9 mouse cellular contexts compared by ENCODE assay signal in genomic region chr4:34993639-34993975, GRCm38 (mm10).
DNase-seq lines count a peak whose midpoint lies in the region; ATAC-seq lines count a peak whose summit lies in the region.
"Had no signal": no experiment of that assay in that cellular context is flagged by ENCODE, and none has a peak within 500 bp of the region (broad histone marks: within the 10 kb centered on the region; RNA-seq: fewer than 3 reads in every experiment).

No protein-coding gene starts in this region.

- no peaks in the 10 kb centered on the region for H3K9me3 ChIP-seq in heart, embryonic 15.5 days (replicated peaks)
- H3K9me3 ChIP-seq in embryonic facial prominence, embryonic 12.5 days = no peaks in the 10 kb centered on the region
- no peaks in the 10 kb centered on the region for H3K9me3 ChIP-seq in hindbrain, embryonic 11.5 days (ENCODE audit: control insufficient read depth, low read length)
- H3K9me3 ChIP-seq in midbrain, embryonic 11.5 days (ENCODE audit: control insufficient read depth, low read length) = no peaks in the 10 kb centered on the region

- no peak overlapping the region for H3K9ac ChIP-seq in heart, embryonic 15.5 days
- H3K9ac ChIP-seq in embryonic facial prominence, embryonic 12.5 days = no peak overlapping the region
- H3K9ac ChIP-seq in hindbrain, embryonic 11.5 days (ENCODE audit: low read depth, low read length) = peak overlapping the region; percentile 40
- peak overlapping the region; percentile 57 for H3K9ac ChIP-seq in midbrain, embryonic 11.5 days (ENCODE audit: low read length)
- H3K9ac ChIP-seq: liver, embryonic 14.5 days had no signal

- no peaks in the 10 kb centered on the region for H3K36me3 ChIP-seq in heart, embryonic 15.5 days
- no peaks in the 10 kb centered on the region for H3K36me3 ChIP-seq in embryonic facial prominence, embryonic 12.5 days
- no peaks in the 10 kb centered on the region for H3K36me3 ChIP-seq in hindbrain, embryonic 11.5 days (ENCODE audit: control insufficient read depth, insufficient read depth, low read length)
- no peaks in the 10 kb centered on the region for H3K36me3 ChIP-seq in midbrain, embryonic 11.5 days (ENCODE audit: control insufficient read depth, insufficient read depth, low read length)

- intact Hi-C loops in left cerebral cortex, postnatal 4 days (cut with DNase I) = no loop called here

- H3K4me3 ChIP-seq in heart, embryonic 15.5 days = no peak overlapping the region
- no peak overlapping the region for H3K4me3 ChIP-seq in embryonic facial prominence, embryonic 12.5 days
- no peak overlapping the region for H3K4me3 ChIP-seq in hindbrain, embryonic 11.5 days (ENCODE audit: low read depth, low read length)
- H3K4me3 ChIP-seq in midbrain, embryonic 11.5 days (ENCODE audit: low read depth, low read length) = no peak overlapping the region

- H3K4me1 ChIP-seq in heart, embryonic 15.5 days (replicated peaks) = peaks cover 14% of the 10 kb centered on the region
- H3K4me1 ChIP-seq in embryonic facial prominence, embryonic 12.5 days = peaks cover 32% of the 10 kb centered on the region
- peaks cover 5% of the 10 kb centered on the region for H3K4me1 ChIP-seq in hindbrain, embryonic 11.5 days (replicated peaks; ENCODE audit: control insufficient read depth, insufficient read depth, low read length)
- peaks cover 34% of the 10 kb centered on the region for H3K4me1 ChIP-seq in midbrain, embryonic 11.5 days (ENCODE audit: control insufficient read depth, insufficient read depth, low read length)

- H3K27ac ChIP-seq in heart, embryonic 15.5 days = no peak overlapping the region
- H3K27ac ChIP-seq in embryonic facial prominence, embryonic 12.5 days = peak overlapping the region; percentile 81
- peak overlapping the region; percentile 81 for H3K27ac ChIP-seq in hindbrain, embryonic 11.5 days (ENCODE audit: low read depth, low read length)
- H3K27ac ChIP-seq in midbrain, embryonic 11.5 days (ENCODE audit: low read depth, low read length) = peak overlapping the region; percentile 80
- H3K27ac ChIP-seq: liver, embryonic 14.5 days had no signal

- DNase-seq in heart, postnatal 4 days = no peak
- no peak for DNase-seq in hindbrain, embryonic 11.5 days (ENCODE audit: low spot score)
- DNase-seq in midbrain, embryonic 11.5 days (ENCODE audit: low spot score, missing footprints) = peak; percentile 93
- no peak for DNase-seq in left cerebral cortex, postnatal 4 days
- DNase-seq in frontal cortex, adult 2 months (ENCODE audit: extremely low spot score in 1 of 2, low spot score in 1 of 2) = no peak
- no peak for DNase-seq in gastrocnemius, postnatal 4 days (ENCODE audit: low spot score in 2 of 2)

- no peak for ATAC-seq in heart, embryonic 15.5 days (replicated peaks; ENCODE audit: insufficient number of reproducible peaks, insufficient read depth, low FRiP score, low read depth)
- no peak for ATAC-seq in embryonic facial prominence, embryonic 12.5 days (ENCODE audit: insufficient number of reproducible peaks, insufficient read depth, low FRiP score, low TSS enrichment)
- peak; percentile 43 for ATAC-seq in hindbrain, embryonic 11.5 days (ENCODE audit: low FRiP score)
- peak; percentile 41; the same call in 1 of the 2 replicates for ATAC-seq in midbrain, embryonic 11.5 days (ENCODE audit: low FRiP score)

- 57% methylated on average over 6 of the region's 6 CpGs for WGBS in heart, embryonic 15.5 days
- 18% methylated on average over 6 of the region's 6 CpGs for WGBS in embryonic facial prominence, embryonic 12.5 days
- 37% methylated on average over 6 of the region's 6 CpGs for WGBS in hindbrain, embryonic 11.5 days
- 34% methylated on average over 6 of the region's 6 CpGs for WGBS in midbrain, embryonic 11.5 days

- 0 out of 2 replicates have a peak, but pooled peaks cover 9% of the 10 kb centered on the region for H3K27me3 ChIP-seq in heart, embryonic 15.5 days
- H3K27me3 ChIP-seq in embryonic facial prominence, embryonic 12.5 days = no peaks in the 10 kb centered on the region
- H3K27me3 ChIP-seq in hindbrain, embryonic 11.5 days (ENCODE audit: control insufficient read depth, insufficient read depth, low read length) = no peaks in the 10 kb centered on the region
- H3K27me3 ChIP-seq in midbrain, embryonic 11.5 days (ENCODE audit: control insufficient read depth, insufficient read depth, low read length) = no peaks in the 10 kb centered on the region

- peak overlapping the region; percentile 33; the same call in 1 of the 2 replicates for H3K4me2 ChIP-seq in heart, embryonic 15.5 days
- peak overlapping the region; percentile 36 for H3K4me2 ChIP-seq in embryonic facial prominence, embryonic 12.5 days (replicated peaks)
- H3K4me2 ChIP-seq in hindbrain, embryonic 11.5 days (replicated peaks; ENCODE audit: low read depth, low read length) = no peak overlapping the region; the same call in 1 of the 2 replicates
- H3K4me2 ChIP-seq in midbrain, embryonic 11.5 days = peak overlapping the region; percentile 16; the same call in 1 of the 2 replicates

Comparison
In these comparisons a context has a peak if more than half of its experiments do, and no peak if none do; other contexts are left out.
1. ATAC-seq: peak in hindbrain, embryonic 11.5 days (single experiment) and midbrain, embryonic 11.5 days (single experiment); none in heart, embryonic 15.5 days (single experiment) and embryonic facial prominence, embryonic 12.5 days (single experiment).
2. H3K9ac ChIP-seq: peak in hindbrain, embryonic 11.5 days (single experiment) and midbrain, embryonic 11.5 days (single experiment); none in heart, embryonic 15.5 days (single experiment) and embryonic facial prominence, embryonic 12.5 days (single experiment).